Mouse (Mus musculus) cerebral cortex, adult 2 months (tissue): ENCODE measurements around the gene Mast1.

Experiments used
- WGBS: fragments of 180-500 bp; shearing (Covaris S2); methylation state at CpG from one replicate; pipeline ENCODE4 v1.1.7; 2018; 5-methylcytosine and 5-hydroxymethylcytosine counted together

Gene Mast1

GRCm38 (mm10) chr8:84973803-84974542, 36.8 kb upstream of the Mast1 start:
- WGBS, result 37% methylated on average over 4 of the region's 4 CpGs

GRCm38 (mm10) chr8:84973079-84973478, 35.9 kb upstream of the Mast1 start:
- WGBS, result 85% methylated on average over 1 of the region's 1 CpGs

- 47% methylated on average over 5 of the region's 5 CpGs for WGBS
These were observed 33.8 kb upstream of the Mast1 start for GRCm38 (mm10) chr8:84970913-84971312.

- 6% methylated on average over 21 of the region's 21 CpGs for WGBS
These were observed 33.1 kb upstream of the Mast1 start for GRCm38 (mm10) chr8:84970135-84970790.

DNA sequence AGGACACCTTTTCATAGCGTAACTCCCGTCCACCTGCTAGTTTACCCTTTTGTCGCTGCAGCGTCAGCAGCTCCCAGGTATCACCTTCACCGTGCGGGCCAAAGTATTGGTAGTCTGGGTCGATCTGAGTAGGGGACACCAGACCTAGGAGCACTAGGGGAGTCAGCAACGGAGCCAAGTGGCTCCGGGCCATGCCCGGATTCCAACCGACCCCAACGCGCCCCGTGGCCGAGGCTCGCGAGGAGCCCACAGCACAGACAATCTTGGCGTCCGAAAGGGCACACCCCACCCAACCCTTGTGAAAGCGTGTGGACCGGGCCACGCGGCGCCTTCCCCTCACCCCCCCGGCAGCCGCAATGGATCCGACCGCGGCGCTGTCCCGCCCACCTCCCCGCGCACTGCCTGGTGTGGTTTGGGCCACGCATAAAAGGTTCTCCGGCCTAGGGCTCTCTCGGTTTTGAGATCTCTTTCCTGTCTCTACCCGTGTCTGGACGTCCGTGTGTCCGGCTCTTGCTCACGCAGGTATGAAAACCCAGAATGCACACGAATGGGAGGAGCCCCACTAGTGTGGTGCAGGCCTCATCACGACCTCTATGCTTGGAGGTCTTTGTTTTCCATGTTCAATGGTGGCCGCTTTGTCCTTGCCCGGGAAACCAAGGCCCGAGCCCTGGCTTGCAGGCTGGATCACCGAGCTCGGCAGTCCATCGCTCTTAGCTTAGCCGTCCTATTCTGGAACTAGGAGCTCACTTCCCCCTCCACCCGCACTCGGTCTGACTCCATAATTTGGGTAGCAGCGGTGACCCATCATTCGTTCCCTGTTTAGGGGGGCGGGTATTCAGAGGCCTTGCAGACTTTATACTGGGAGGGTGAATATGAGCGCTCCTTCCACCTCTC, 32.3 kb upstream of the Mast1 start, which contains the start of the genes Gm49661, Prdx2 and Rnaseh2a:
Gene Gm49661, minus strand, starts transcription at position 193 of the 894 bp plus-strand sequence.
Gene Prdx2, plus strand, starts transcription at position 347 of the 894 bp plus-strand sequence.
Gene Rnaseh2a, minus strand, starts transcription at position 527 of the 894 bp plus-strand sequence.
- under 1% methylated on average over 56 of the region's 56 CpGs for WGBS

DNA sequence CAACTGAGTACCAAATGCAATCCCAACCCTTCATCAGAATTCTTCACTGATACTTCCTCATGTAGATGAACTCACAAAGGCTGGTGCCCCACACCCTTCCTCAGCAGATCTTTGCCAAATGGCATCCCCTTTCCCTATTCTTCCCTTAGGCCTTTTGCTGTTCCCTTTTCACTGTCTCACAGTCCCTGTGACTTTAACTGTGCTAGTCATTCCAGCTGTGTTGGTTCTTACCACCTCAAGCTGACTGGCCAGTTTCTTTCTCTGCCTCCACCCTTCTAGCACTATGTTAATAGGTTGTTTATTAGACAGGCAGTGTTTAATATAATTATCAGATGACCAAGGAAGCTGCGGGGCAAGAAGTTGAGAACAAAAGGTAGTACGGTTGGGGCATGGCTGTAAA, 31.5 kb upstream of the Mast1 start:
- 14% methylated on average over 2 of the region's 2 CpGs for WGBS

GRCm38 (mm10) chr8:84967532-84968304, 30.6 kb upstream of the Mast1 start:
- WGBS, result 89% methylated on average over 13 of the region's 13 CpGs

DNA sequence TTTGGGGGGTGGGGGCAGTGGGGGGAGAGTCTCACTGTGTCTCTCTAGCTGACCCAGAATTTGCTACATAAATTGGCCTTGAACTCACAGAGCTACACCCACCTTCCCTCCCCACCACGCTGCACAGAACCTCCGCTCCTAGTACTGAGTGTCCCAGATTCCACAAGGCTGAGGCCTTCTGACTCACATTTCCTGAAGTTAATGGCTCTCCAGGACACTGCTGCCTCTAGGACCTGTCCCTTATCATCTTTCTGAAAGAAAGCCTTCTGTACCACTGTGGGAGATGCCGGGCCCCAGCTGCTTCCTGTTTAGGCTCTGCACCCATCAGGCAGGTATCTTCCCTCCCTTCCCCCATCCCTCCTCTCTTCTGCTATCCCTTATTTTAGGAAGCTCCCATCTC, 29.4 kb upstream of the Mast1 start:
- WGBS, result 58% methylated on average over 3 of the region's 3 CpGs

- WGBS, result under 1% methylated on average over 41 of the region's 41 CpGs
These were observed 28.7 kb upstream of the Mast1 start for GRCm38 (mm10) chr8:84965731-84966291.

DNA sequence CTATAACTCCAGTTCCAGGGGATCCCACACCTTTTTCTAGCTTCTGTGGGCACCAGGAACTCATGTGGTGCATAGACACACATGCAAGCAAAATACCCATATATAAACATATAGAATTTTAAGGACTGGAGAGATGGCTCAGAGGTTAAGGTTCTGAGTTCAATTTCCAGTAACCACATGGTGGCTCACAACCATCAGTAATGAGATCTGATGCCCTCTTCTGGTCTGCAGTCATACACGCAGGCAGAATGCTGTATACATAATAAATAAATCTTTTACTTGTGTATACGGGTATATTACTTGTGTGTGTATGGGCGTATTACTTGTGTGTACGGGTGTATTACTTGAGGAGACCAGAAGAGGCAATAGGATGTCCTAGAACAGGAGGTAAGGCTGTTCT, 26.8 kb upstream of the Mast1 start:
- 84% methylated on average over 4 of the region's 4 CpGs for WGBS

DNA sequence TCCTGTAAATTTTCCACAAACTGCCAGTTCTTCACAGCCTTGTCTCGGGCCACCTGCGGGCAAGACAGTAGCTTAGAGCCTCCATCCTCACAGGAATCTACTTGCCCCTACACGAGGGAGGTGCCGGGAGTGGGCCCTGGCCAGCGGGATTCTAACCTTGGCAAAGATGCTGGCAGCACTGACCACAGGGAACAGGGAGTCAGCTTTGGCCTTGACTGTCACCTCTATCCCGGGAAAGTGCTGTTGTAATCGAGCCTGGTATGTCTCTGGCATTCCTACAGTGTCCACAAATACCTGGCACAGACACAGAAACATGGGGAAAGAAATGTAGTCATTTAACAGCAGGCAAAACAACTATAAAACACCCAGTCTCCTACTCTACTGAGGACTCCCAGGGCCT, 22.7 kb upstream of the Mast1 start:
- 91% methylated on average over 7 of the region's 7 CpGs for WGBS

DNA sequence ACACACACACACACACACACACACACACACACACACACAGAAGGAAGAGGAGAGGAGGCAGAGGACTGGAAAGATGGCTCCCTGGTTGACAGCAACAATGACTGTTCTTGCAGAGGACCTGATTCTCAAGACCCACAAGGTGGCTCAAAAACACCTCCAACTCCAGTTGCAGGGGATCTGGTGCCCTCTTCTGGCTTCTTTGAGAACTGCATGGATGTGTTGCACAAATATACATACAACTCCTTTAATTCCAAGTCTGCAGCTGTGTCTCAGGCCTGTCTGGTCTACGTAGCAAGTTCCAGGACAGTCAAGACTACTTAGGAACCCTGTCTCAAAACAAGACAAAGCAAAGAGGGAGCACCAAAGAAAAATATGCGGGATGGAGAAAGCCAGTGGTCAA, 19.6 kb upstream of the Mast1 start:
- 44% methylated on average over 2 of the region's 2 CpGs for WGBS

GRCm38 (mm10) chr8:84952612-84953255, 15.6 kb upstream of the Mast1 start:
- WGBS, result 12% methylated on average over 18 of the region's 18 CpGs

GRCm38 (mm10) chr8:84949753-84950152, 12.6 kb upstream of the Mast1 start:
- WGBS, result 15% methylated on average over 12 of the region's 12 CpGs

GRCm38 (mm10) chr8:84947241-84947545, 10.0 kb upstream of the Mast1 start:
- WGBS, result 25% methylated on average over 9 of the region's 9 CpGs

DNA sequence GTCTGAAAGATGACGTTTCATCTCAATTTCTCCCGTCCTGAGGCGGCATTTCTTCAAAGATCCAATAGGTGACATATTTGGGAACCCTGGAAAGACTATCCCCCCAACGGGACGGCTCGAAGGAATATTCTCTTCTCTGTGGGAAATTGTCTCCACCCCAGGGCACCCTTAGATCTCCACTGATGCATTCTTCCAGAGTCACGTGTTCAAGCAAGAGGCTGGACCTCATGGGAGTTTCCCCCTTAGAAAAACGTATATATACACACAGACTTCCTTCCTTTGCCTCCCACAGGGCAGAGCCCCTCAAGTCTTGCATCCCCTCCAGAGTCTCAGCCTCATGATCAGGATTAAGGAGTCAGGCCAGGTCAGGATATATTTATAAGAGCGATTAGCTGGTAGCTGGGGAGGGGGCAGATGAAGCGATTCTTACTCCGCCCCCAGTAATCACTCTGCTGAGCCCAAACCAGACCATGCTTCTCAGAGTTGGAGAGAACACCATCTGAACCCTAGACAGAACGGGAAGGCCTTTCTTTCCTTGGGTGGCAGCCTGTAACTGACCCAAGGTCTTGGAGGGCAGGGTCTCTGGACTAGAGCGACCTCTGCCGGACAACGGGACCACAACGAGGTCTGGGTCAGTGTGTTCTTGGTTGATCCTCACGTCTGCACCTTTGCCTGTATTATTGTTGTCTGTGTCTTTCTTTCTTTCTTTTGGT, 9.5 kb upstream of the Mast1 start, which contains the start of gene Rtbdn:
Gene Rtbdn, plus strand, starts transcription at position 464 of the 713 bp plus-strand sequence.
- WGBS, result 4% methylated on average over 17 of the region's 17 CpGs

GRCm38 (mm10) chr8:84945633-84946527, 8.7 kb upstream of the Mast1 start:
- 2% methylated on average over 61 of the region's 67 CpGs for WGBS

DNA sequence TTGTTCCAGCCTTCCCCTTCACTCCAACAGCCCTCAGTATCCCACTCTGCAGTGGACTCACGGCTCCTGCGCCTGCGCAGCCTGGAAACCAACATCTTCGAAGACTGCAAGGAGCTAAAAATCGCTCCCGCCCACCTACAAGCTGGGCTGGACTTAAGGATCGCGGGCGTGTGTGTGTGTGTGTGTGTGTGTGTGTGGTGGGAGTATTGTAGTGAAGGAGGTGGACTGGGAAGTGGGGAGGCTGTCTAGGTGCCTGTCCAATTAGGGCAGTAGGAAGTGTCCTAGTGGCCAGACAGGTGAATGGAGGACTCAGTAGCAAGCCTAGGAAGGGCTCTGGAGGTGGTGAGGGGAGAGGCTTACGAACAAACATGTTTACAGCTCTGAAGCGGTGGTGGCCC, 8.1 kb upstream of the Mast1 start:
- under 1% methylated on average over 11 of the region's 11 CpGs for WGBS
